Mouse (Mus musculus) ES-Bruce4 (cell line): ENCODE measurements around the gene Gm3286.
"Not testable (repeated sequence)": the region's sequence is repeated elsewhere in the genome, so short reads cannot be mapped to it uniquely, and the experiment has no call there.

Experiments
- CTCF ChIP-seq: IDR thresholded peaks from one replicate; pipeline ENCODE4 v1.8.1; 2011; ENCODE audit warnings: low read depth, low read length
- EP300 ChIP-seq: IDR thresholded peaks from 2 replicates; pipeline ENCODE4 v1.6.1; 2011; ENCODE audit warnings: low read depth, low read length; ENCODE audit not compliant: insufficient read depth
- POLR2A ChIP-seq: IDR thresholded peaks from one replicate; pipeline ENCODE4 v1.8.1; 2011; ENCODE audit warnings: low read length; ENCODE audit not compliant: insufficient read depth

- not testable (repeated sequence) for TF ChIP-seq CTCF, POLR2A, EP300
Observed at GRCm38 (mm10) chr5:95510458-95510857, at the start of gene Gm3286.
